Mouse (Mus musculus) erythroblast, adult 5-6 weeks (primary cell): ENCODE results near the gene Rad51b. TPM values are rescaled to one million over a fixed set of nuclear protein-coding genes. Genes with fewer than 3 reads are reported as not detected.
A peak's percentile ranks its signal among the peaks of the same experiment; 100 is the strongest.

ENCODE experiments used
- ATAC-seq: replicated peaks from 2 replicates; pipeline ENCODE4 v1.8.0; 2016; ENCODE audit warnings: moderate number of reproducible peaks, mild to moderate bottlenecking, moderate TSS enrichment, inconsistent platforms; ENCODE audit not compliant: poor library complexity, low FRiP score, severe bottlenecking
- total RNA-seq, 2 experiments: library from RNA; stranded (forward) in 1 of 2; stranded (reverse) in 1 of 2; fragments of 150-400 nt in 1 of 2; fragments of 200-764, 138-1000 nt in 1 of 2; gene quantifications; 2 replicates each; pipeline versions ENCODE4 v1.2.3 to v1.2.4; 2015 to 2017; ENCODE audit warnings: low replicate concordance in 2 of 2

The Rad51b gene
- total RNA-seq, 2 experiments from 2014 or later: 3.5 to 4.2 TPM

DNA sequence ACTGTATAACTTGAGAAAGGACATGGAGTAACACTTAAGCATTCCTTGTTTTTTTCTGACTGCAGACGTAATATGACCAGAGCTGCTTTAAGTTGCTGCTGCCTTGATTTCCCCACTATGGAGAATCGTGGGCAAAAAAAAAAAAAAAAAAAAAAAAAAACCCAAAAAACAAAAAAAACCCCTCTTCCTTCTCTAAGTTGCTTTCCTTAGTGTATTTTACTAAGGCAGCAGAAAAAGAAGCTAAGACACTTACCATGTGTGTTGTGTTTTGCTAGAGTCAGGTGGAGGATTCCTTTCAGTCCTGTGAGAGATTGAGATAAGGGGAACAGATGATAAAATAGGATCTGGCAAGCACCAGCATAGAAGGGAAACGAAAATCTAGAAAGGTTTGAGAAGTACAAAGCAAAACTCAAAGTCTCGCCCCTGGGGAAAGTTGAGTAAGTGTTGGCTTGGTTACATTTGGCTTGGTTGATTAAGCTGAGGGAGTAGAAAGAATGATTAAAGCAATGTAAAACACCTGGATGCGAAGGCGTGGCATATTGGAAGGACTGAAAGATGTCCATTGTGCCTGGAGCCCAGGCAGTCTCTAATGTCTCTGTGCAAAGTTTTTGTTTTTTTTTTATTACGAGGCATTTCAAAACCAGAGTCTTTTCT is 72.6 kb downstream of the Rad51b start:
- ATAC-seq: no peak

DNA sequence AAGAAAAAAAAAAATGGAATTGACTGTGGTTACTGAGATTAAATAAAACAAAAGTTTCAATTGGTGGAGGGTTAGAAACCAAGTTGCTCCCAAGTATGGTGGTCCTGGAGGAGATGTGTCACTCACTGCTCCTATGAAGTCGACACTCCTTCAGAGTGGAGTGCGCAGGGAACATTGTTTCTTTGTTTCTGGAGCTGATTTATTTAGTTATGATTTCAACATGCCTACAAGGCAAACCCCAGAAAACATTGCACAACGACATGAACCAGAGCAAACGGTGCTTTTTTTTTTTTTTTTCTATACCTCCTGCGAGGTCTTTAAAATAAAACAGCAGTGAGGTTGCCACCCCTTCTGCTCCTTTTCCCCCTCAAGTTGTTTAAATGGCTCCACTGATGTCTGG is 75.6 kb downstream of the Rad51b start:
- no peak for ATAC-seq

DNA sequence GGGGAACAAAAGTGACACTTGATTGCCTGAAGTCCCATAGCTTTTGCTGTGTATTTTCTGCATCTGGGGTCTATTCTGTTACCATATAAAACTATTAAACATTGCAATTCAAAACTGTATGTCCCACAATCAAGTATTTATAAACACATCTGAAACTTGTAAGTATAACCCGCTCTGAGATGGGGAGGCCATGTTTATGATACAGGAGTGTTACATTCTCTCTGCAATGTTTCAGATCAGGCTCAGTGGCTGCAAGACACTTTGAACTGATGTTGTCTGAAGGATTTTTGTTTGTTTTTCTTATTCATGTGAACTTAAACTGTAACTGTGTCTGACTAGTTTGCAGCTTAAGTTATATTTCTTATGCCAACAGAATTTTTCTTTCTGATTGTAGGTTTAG is 80.3 kb downstream of the Rad51b start:
- no peak for ATAC-seq

DNA sequence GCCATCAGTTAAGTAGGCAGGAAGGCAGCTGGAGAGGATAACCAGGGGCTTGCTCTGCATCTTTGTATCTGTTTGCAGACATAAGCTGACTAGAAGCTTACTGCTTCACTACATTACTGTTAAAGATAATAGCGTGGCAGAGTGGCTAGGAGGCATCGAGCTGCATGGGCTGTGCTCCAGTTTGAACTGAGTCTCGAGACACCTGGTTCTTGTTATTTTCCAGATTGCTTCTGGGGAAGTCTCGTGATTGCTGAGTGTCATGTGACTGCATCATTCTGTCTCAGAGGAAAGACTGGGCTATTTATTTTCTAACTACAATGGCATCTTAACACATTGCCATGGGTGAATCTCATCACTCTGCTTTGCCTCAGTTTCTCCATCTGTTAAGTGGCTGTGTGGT is 80.8 kb downstream of the Rad51b start:
- no peak for ATAC-seq

DNA sequence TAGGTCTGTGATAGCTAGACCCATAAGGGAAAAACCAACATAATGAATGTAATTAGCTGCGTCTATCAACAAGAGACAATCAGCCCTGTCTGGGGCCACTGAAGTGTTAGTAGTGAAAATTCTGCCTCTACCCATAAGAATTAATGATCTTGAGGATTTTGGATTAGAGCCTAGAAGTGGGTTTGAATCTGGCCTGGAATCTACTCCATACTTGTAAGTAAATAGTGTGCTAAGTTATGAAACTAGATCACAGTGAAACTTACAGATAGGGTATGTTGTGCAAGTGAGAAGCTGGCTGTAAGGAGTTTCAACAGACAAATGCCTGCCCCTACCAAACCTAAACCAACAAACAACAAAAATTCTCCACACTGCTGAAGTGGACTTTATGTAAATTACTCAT is 83.1 kb downstream of the Rad51b start:
- ATAC-seq: no peak

DNA sequence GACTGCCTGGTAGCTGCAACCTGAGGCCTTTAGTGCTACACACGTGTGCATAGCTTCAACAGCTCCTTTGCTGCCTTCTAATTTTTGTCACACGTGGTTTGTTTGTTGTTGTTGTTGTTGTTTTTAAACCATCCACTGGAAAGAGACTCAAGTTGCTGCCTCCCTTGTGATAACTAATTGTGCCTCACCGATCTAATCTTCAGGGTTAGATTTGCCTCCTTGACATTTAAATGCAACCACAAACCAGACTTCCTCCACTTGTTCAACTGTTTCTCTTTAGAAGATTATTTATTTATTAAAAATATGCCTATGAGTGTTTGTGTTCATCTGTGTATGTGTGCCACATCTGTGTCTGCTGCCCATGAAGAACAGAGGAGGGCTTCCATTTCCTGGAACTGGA is 84.4 kb downstream of the Rad51b start:
- ATAC-seq: no peak

DNA sequence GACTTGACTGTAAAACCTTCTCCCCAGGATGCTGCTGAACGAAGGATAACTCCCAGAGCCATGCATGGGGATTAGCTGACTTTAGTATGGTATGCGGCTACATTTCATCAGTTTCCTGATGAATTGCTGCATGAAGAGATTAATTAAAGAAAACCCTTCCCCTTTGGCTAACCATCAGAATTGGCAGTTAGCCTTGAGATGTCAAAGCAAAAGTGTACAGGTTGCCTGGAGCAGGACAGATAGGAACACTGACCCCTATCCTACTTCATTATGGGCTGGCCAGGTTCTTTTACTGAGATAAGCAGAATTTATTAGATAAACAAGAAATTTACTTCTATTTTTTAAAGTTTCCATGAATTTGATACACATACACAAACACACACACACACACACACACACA is 85.3 kb downstream of the Rad51b start:
- no peak for ATAC-seq

DNA sequence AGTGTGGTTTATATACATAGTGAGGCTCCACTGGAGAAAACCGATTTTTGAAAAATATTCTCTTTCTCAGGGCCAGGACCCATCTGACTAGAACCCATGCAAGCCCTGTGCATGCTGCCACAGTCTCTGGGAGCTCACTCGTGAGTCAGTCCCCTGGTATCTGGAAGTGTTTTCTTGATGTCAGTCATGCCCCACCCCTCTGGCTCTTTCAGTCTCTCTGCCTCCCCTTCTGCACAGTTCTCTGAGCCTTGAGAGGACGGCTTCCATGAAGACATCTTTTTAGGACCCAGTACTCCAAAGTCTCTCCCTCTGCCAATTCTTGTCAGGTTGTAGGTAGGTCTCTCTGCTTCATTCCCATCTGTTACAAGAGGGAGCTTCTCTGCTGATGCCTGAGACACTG is 86.5 kb downstream of the Rad51b start:
- peak; percentile 76 for ATAC-seq

DNA sequence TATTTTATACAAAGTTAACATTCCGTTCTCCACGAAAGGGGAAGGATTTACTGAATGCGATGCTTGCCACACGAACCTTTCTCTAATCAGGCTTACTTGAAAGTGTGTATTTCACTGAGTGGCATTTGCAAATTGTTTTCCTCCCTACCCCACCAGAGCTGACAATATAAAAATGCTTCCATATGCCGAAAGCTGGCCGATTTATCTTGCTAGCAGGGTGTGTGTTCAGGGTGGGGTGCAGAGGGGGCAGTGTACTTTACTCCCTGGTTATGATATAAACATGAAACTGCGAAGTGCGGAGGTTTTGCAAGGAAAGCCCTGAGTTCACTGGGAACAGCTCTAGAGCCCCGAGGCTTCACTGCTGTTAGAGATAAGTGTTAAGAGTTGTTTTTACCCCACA is 87.7 kb downstream of the Rad51b start:
- ATAC-seq: no peak

DNA sequence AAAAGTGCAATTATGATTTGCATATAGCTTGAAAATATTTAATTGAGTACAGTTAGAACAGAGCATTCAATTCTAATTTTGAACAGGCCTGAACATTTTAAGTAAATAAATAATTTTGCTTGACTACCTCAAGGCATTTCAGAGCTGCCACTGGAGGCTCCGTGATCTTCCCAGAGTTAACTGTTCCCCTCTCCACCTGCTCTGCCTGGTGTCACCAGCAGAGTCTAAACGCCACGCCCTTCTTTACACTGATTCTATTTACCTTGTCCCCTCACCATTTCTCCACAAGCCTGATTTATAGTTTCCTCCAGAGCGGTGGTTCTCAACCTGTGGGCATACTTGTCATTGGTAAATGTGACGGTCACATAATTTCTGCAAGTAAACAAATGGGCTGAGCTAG is 88.1 kb downstream of the Rad51b start:
- ATAC-seq: no peak

DNA sequence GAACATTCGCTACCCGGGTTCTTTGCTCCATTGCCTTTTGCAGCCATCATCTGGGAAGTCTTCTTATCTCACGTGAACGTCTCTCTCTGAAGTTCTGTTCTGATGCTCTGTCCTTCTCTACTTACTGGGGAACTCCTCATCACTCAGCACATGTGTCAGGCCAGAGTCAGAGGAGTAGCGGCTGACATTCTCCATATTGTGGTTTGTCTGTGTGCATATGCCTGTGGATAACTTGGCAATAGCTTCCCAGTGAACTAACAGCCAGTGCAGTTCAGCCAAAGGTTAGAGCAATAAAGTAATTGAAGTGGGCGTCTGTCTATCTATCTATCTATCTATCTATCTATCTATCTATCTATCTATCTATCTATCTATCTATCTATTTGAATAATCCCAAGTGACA is 90.8 kb downstream of the Rad51b start:
- ATAC-seq: no peak

DNA sequence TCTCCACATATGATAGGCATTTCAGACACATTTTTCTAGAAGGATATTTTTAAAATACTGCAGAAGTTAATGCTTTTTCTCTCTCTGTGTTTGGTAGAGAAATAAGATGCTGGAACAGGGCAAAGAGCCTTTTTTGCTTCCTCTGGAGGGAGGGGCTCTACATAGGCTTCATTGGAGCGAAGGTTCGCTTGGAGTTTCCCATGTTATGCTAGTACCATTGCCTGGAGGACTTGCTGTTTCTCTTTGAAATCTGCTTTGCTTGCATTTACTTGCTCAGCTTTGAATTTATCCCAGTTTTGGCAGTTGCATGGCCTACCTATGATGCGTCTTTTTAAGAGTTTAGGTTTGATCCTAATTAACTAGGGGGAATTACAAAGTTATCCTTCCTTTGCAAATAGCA is 92.2 kb downstream of the Rad51b start:
- ATAC-seq: no peak

DNA sequence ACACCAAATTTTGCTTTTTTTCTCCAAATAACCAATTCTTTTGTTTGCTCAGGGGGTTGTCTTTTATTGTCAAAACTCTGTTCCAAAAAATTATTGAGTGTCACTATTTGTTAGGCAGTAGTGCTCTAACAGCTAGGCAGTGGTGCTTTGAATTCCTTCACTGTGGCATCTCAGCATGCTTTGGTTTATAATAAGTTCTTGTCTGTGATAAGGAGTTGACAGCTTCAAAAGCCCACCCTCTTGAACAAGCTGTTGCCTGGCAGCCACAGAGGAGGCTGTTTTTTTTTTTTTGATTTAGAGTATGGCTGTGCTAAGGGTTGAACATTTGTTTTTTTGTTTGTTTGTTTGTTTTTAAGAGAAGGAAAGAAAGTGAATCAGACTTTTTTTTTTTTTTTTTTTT is 92.9 kb downstream of the Rad51b start:
- ATAC-seq: no peak

DNA sequence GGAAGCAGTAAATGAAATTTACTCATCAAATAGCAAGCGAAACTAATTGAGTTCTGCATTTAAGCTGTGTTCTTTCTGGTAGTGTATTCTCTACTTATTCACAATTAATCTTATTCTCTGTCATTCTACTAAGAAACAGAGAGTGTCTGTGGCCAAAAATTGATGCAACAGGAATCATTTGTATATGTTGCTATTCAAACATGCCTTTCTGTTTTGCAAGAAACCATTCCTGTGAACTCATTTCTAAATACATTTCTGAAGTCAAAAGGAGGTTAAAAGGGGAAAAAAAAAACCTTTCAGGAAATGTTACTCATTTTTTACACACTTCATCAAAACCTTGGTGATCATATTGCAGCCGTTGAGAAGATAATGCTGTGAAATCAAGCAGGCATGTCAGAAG is 96.6 kb downstream of the Rad51b start:
- ATAC-seq: no peak

DNA sequence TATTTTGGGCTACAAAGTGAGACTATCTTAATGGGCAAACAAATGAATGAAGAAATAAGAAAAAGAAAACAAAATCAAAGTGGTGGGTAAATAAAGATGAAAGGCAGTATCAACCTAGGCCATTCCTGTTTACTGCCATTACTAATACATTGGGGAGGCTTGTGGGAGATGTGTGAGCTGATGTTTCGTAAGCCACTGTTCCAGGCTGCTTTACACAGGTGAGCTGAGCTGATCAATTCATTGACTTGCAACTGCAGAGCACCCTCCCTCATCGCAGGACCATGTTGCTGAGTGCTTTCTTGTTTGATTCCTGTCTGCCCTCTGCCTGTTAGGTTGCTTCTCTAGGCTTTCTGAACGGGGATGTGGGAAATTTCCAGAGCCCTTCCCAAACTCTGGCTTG is 106.9 kb downstream of the Rad51b start:
- no peak for ATAC-seq

DNA sequence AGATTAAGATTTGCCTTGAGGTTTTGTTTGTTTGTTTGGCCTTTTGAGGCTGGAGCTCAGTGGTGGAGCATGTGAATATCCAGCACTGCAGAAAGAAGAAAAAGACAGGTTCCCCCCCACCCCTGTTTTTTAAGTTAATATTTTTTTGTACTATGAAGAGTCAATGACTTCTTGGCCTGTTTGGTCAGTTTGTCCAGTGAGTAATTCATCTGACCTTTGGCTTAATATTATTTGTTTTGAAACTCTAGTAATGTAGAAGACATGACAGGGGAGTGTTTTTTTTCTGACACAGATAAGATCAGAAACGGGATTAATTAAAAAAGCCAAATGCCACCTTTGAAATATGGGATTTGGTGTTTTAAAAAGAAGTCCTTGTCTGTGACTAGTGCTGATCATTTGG is 107.4 kb downstream of the Rad51b start:
- no peak for ATAC-seq

DNA sequence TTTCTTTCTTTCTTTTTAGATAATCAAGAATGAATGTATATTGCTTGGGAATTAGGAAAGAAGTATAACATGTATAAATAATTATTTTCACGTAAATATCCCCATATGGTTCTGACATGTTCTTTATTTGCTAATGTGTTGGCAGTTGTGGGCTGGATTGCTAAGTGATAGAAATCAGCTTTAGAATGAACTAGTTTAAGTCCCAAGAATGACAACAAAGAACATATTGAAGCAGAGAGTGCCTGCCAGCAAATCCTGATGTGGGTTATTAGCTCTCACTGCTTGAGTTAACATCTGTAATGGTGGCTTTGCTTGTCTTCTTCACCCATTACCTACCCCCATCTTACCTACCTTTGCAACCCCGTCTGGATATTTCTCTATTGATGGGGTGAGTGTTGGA is 111.6 kb downstream of the Rad51b start:
- no peak for ATAC-seq

DNA sequence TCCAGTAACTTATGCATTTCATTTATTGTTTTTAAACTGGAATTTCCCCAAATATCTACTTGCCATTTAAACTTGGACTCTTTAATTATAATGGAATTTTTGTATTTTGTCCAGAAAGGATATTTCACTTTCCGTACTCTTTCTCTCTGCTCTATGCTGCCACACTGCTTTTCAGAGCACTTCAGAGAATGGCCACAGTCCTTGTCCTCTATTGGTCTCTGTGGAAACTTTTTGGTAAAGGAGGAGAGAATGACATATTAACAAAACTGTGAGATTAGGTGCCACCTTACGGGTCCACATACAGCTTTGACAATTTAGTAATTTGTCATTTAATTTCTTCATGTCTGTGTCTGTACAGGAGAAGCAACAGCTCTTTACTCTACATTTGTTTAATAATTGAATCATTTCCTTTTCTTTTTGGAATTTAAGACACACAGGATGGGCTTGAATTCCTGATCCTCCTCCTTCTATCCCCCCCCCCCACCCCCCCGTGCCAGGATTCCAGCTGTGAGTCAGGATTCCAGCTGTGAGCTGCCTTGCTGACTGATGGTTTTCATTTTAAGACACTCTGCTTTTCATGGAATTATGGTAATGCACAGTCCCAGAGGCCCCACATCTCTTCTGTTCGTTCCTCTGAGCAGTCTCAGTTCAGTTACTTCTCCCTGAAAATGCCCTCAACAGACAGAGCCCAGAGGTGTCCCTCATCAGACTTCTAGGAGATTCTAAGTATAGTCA is 112.2 kb downstream of the Rad51b start:
- no peak for ATAC-seq

DNA sequence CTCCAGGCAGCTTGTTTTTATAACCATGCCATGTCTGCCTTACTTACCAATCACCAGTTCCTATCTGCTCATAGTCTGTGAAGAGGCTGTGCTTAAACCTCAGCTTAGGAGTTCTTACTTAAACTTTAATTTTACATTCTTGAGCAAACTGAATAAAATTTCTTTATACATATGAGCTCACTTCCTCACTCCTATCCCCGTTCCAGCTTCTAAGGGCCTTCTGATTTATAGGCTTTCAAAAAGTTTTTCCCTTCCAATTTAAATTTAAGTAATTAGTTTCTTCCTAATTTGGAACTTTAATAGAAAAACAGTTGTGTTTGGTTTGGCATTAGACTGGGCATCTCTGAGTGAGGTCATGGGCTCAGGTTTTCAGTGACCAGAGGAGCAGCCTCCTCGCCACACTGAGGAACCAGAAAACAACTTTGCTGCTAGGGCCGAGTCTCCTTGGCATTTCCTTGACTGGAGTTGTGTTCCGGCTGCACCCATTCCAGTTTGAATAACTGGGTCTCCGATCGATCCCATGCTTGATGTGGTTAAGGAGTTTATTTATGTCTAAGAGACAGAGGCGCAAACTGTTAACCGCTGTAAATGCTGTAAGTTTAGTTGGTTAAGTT is 115.9 kb downstream of the Rad51b start:
- ATAC-seq: no peak

DNA sequence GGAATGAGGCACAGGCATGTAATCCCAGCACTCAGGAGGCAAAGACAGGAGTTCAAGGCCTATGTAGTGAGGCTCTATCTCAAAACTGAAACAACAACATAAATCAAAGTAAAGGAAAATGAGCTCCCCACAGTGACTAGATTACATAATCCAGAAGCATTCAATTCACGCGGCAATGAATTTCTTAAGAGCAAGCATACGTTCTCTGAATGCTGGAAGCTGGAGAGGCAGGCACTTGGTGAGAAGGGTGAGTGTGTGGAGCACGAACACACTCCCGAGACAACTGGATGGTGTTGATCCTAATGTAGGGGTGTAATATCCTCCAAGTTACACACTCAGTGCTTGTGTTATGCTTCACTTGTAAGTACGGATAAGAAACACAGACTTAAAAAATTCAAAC is 120.3 kb downstream of the Rad51b start:
- no peak for ATAC-seq

DNA sequence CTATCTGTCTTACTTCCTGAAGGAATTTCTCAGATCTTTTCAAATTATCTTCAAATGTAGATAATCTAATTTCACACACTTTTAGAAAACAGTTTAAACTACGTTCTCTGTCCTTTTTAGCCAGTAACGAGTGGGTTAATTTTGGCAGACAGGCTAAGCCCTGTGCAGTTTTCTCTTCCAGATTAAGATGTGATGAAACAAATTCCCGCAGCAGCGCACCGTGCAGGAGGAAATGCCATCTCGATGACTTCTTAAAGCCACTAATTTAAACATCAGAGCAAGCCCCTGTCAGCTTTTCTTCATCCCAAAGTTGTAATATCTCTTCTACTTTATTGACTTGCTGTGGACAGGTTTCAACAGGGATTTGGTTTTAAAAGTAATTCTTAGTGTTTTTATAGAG is 123.5 kb downstream of the Rad51b start:
- no peak for ATAC-seq
